Mouse (Mus musculus): Measurements from ENCODE around the gene C1qtnf5.

GRCm38 (mm10) chr9:44094737-44095136, 12.3 kb upstream of the C1qtnf5 start:
- no peak for TF ChIP-seq POLR2A (IDR thresholded peaks at IDR 0.05; ENCODE audit: low read depth, low read length)
- no peak for TF ChIP-seq CTCF (IDR thresholded peaks at IDR 0.05; ENCODE audit: borderline replicate concordance, insufficient read depth, low read length)
